Mouse (Mus musculus): ENCODE data around the gene Siah3.

DNA sequence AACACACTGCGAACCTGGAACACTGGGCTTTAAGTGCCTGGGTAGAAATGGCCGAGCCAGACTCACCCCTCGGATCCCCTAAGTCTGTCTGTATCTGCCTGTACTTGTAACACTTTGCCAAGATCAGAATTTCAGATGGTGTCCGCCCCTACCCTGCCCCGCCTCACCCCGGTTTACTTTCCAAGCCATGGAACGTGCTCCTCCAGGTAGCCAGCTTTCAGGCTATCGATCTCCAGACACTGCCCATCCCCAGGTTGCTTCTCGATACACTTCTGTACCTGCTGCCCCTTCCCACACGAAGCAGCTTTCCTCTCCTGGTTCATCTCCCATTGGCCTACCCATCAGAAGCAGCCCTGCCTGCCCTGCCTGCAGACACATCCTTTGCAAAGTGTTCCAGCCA, 3.6 kb downstream of the Siah3 start:
- TF ChIP-seq CTCF (IDR thresholded peaks at IDR 0.05; ENCODE audit: low read depth) (no peak), EP300 (IDR thresholded peaks at IDR 0.05; ENCODE audit: low read depth) (no peak)
